Mouse (Mus musculus) left cerebral cortex, adult 2 months (tissue): ENCODE measurements around the gene Defb19. TPM values are rescaled to one million over a fixed set of nuclear protein-coding genes. Genes with fewer than 3 reads are reported as not detected.

Experiments used
- DNase-seq, 2 experiments: peaks; one replicate each; pipeline ENCODE4 v3.0.0; 2021 to 2022; ENCODE audit warnings: low spot score in 2 of 2, mixed read lengths in 1 of 2; ENCODE audit errors: extremely low spot score in 1 of 2
- H3K27ac ChIP-seq: fragments of 200-600 bp; 2 replicates; pipeline ENCODE4 v1.8.1; 2022
- H3K4me3 ChIP-seq: fragments of 200-600 bp; 2 replicates; pipeline ENCODE4 v1.8.1; 2022
- CTCF ChIP-seq: fragments of 200-600 bp; IDR thresholded peaks from 2 replicates; pipeline ENCODE4 v1.8.1; 2022; ENCODE audit warnings: antibody characterized with exemption, mild to moderate bottlenecking, moderate library complexity
- intact Hi-C: fragments of 180-260 bp; cut with DNase I; formaldehyde crosslinking; loops from one replicate; pipeline ENCODE4 v1.15.1; 2025
- long read RNA-seq, 2 experiments: library from polyadenylated mRNA; stranded (forward); transcript quantifications; one replicate each; pipeline ENCODE4 v2.0.0; 2021; ENCODE audit warnings: borderline mapping rate in 2 of 2
- total RNA-seq, 2 experiments: library from RNA; stranded (reverse); gene quantifications; 2 replicates each; pipeline ENCODE4 v1.2.3; 2021

The Defb19 gene
- total RNA-seq, result not detected
- long read RNA-seq, experiment 1, partial matches to known transcripts, result 0 of 1 reads
- long read RNA-seq, experiment 1, other reads (novel, unspliced or antisense), result 1 of 1 reads
- long read RNA-seq, experiment 2, result 0 reads

DNA sequence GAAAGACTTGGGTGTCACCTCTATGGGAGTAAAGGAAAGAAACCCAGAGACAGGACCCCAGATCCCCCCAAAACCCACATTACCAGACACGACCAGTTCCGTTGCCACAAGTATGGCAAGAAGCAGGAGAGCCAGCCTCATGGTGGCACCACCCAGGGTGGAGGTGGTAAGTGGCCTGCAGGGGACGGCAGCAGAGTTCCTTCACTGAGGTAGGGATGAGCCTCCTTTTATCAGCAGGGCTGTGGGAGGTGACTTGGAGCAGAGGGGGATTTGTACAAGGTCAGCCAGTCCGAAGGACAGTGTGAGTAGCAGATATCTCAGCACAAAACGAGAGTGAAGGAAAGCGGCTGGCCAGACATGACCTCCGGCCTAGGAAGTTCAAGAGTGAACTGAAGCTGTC lies at the start of gene Defb19:
Gene Defb19 (minus strand): TSS at position 206 of the 400 bp plus-strand sequence.
- TF ChIP-seq CTCF, result no peak
- intact Hi-C loops, result no loop called here
- no peak for DNase-seq
- Histone ChIP-seq H3K27ac (no peak within 1 kb of the TSS), H3K4me3 (no peak within 1 kb of the TSS)

DNA sequence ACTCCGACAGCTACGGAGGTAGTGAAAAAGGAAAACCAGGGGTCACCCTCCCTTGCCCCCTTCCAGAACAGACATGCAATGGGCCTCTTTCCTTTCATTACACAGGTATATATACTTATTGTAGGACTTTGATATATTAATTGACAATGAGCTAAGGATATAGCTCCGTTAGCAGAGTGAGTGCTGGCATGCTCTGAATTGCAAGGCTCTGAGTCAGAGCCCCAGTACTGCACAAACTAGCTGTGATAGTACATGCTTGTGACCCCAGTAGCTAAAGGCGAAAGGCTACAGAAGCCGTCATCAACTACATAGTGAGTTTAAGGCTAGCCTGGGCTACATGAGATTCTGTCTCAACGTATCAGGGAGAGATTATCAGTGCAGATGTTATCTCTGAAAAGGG lies 49.8 kb upstream of the Defb19 start:
- H3K27ac ChIP-seq, result no peak overlapping the region
- no peak for DNase-seq
- no peak for TF ChIP-seq CTCF
- H3K4me3 ChIP-seq, result no peak overlapping the region
- intact Hi-C loops, result no loop called here

DNA sequence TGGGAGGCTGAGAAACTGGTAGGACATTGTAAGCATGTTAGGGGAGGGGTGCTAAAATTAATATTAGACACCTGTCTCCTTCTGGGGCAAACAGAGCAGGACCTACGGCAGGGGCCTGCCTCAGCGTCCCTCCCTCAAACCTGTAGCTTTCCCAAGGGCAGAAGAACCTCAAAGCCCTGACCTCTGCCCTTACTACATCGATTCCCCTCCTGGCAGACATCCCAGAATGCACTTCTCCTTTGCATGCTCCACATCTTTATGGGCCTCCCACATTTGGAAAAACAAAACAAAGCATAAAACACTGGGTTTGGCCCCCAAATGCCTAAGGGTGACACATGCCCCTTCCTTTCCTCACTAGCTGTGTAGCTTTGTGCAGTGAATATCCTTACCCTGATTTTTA lies 49.1 kb upstream of the Defb19 start:
- no peak for TF ChIP-seq CTCF
- DNase-seq, result no peak
- intact Hi-C loops, result no loop called here
- Histone ChIP-seq H3K4me3 (no peak overlapping the region), H3K27ac (no peak overlapping the region)

DNA sequence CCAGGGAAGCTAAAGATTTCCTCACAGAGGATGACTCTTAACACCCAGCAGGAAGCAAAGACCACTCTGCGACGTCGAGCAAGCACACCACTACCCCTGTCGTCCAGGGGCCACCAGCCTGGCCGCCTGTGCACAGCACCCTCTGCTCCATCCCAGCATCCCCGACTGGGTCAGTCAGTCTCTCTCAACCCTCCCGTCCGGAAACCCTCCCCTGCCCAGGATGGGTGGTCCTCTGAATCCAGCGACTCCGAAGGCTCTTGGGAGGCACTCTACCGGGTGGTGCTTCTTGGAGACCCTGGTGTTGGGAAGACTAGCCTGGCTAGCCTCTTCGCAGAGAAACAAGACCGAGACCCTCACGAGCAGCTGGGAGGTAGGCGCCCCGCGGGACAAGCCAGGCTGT lies 48.0 kb upstream of the Defb19 start:
- intact Hi-C loops, result no loop called here
- TF ChIP-seq CTCF, result no peak
- no peak overlapping the region for H3K4me3 ChIP-seq
- H3K27ac ChIP-seq, result no peak overlapping the region
- DNase-seq, result no peak

DNA sequence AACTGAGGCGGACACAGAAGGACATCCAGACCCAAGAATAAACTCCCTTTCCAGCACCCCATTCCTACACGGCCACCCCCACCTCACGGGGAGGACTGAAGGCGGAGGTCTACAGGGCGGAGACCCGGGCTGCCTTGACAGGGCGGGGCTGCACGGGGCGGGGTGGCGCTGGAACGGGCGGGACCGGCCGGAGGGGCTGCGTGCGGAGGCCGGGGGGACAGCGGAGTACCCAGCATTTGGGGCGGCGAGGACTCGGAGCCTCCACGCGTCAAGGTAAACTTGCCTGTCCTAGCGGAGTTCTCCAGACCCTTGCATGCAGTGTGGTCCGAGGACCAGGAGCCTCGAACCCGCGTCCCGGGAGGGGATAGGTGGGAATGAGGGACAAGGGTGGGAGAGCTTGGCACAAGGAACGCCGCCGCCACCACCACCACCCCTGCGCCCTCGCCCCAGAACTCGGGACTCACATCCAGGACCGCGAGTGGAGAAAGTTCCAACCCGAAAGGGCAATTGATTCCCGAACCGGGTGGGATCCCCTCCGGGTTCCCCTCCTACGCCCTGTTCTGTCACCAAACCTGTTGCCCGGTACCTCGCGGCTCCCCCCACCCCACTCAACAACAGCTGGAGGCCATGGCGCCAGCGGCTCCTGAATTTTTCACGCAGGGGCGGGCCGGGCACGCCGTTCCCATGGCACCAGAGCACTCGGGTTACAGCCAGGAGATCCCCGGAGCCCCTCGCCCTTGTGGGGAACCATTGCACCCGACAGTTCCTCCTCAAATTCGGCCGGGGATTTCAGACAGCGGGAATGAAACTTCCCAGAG lies 46.9 kb upstream of the Defb19 start, which contains the start of gene Rem1:
Gene Rem1 (plus strand): TSS at position 178 of the 818 bp plus-strand sequence.
- TF ChIP-seq CTCF, result no peak
- Histone ChIP-seq H3K4me3 (peak within 1 kb of the TSS; percentile 31), H3K27ac (no peak within 1 kb of the TSS)
- intact Hi-C loops, result no loop called here
- no peak for DNase-seq

DNA sequence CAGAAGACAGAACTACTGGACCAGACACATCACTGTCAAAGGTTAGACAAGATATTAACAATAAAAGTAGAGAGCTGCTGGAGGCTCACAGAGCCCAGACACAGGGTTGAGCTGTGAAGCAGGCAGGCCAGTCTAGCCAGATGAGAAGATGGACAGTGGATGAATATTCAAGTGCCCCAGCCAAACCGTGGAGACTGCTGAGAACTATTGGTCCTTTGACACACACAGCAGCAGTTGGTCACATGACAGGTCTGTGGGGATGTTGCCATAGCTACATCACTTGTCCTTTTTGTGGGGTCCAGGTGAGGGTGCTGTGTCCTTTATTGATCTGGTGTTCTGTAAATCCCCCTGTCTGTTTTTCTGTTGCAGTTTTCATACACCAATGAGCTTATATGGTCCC lies 45.1 kb upstream of the Defb19 start:
- no peak for TF ChIP-seq CTCF
- intact Hi-C loops, result no loop called here
- no peak overlapping the region for H3K4me3 ChIP-seq
- H3K27ac ChIP-seq, result no peak overlapping the region
- DNase-seq, result no peak

DNA sequence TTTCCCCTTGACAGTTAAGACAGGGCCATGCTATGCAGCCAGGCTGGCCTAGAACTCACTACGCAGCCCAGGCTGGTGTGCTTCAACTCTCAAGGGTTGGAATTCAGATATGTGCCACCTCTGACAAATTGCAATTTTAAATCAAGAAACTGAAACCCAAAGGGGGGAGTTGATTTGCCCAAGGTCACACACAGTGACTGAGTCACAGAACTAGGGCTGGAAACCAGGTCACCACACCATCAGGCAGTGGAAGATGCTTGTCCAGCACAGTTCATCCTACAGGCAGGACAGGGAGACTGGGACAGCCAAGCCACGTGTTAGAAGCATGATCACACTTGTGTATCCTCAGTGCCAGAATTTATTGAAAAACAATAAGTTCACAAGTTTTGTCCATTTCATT lies 44.5 kb upstream of the Defb19 start:
- TF ChIP-seq CTCF, result no peak
- no peak overlapping the region for H3K4me3 ChIP-seq
- intact Hi-C loops, result no loop called here
- DNase-seq, result no peak
- H3K27ac ChIP-seq, result no peak overlapping the region

DNA sequence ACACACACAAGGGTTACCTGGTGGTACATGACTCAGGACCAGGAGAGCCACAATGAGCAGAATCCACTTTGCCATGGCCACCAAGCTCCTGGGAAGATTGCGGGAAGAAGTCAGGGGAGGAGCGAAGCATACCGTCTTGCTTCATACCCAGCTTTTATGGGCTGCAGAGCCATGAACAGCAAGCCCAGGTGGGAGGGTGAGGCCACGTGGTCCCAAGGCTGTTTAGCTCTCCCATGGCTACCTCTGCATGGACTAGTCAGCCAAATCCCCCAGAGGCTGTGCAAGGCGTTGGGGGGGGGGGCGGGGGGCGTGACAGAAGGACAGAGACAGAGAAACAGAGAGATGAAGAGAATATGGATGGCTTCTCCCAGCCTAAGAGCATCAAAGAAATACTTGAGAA lies 42.8 kb upstream of the Defb19 start, which contains the start of gene Defb25:
Gene Defb25 (minus strand): TSS at position 101 of the 400 bp plus-strand sequence.
- no peak within 1 kb of the TSS for H3K4me3 ChIP-seq
- no peak within 1 kb of the TSS for H3K27ac ChIP-seq
- intact Hi-C loops, result no loop called here
- no peak for DNase-seq
- TF ChIP-seq CTCF, result no peak

DNA sequence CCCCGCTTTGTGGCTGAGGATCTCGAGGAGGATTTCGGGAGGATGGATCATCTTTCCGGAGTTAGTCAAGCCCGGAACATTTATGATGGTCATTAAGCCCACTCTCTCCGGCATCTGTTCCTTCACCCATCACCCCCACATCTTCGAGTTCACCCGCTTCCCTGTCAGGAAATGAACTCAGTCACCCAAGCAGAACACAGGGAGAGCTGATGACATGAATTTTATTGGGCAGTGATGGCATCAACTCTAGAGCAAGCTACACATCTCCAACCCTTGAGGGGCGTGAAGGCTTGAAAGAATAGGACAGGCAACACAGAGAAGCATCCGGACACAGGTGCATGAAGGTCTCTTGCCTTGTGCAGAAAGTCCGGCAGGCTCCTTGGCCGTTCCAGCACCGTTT lies 42.0 kb upstream of the Defb19 start:
- TF ChIP-seq CTCF, result no peak
- Histone ChIP-seq H3K4me3 (no peak overlapping the region), H3K27ac (no peak overlapping the region)
- DNase-seq, result no peak
- intact Hi-C loops, result no loop called here

DNA sequence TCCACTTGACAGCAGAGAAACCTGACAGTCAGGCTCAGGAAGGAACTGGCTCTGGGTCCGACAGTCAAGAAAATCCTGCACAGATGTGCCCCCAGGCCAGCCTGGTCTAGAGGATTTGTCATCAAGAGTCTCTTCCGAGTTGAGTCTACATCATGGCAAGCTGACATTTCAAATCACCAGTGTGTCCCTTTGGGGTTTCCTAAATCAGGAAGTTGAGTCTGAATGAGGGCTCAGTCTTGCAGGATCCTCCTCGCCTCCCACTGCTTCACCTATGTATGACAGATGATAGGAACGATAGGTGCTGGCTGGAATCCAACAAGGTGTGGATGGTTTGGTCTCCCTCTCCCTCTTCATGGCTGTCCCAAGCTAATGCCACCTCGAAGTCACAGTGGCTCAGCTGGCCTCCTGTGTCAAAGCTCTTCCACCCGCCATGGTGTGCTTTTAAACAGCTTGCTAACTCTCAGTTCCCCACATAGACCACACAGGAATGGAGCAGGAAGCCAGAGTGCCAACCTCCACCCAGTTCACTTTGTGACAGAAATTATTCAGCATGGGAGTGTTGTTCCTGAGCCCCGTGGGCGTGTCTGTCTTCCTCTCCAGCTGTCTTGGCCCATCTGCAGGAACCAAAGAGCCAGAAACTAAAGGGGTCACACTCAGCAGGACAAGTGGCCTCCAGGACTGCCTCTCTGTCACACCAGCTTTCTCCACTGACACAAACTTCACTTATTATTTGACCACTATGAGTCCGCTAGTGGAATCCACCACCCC lies 40.4 kb upstream of the Defb19 start:
- no peak for TF ChIP-seq CTCF
- intact Hi-C loops, result no loop called here
- DNase-seq, result peak; percentile 15 to 30
- H3K4me3 ChIP-seq, result no peak overlapping the region
- no peak overlapping the region for H3K27ac ChIP-seq

DNA sequence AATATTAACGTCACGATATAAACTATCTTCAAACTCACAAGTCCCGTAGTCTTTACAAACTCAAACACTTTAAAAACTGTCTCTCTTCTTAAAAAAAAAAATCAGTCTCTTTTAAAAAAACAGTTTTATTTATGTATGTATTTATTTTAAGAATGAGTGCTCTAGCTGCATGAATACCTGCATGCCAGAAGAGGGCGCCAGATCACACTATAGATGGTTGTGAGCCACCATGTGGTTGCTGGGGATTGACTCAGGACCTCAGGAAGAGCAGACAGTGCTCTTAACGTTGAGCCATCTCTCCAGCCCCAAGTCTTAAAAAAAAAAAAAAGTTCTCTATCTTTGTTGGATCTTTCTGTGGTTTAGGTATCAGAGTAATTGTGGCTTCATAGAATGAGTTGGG lies 37.3 kb upstream of the Defb19 start:
- no peak for DNase-seq
- intact Hi-C loops, result loop anchor here (5.0 kb wide), 1 partner anchor 60 kb away; no protein-coding TSS in a partner anchor
- Histone ChIP-seq H3K27ac (no peak overlapping the region), H3K4me3 (no peak overlapping the region)
- peak; percentile 40 for TF ChIP-seq CTCF

DNA sequence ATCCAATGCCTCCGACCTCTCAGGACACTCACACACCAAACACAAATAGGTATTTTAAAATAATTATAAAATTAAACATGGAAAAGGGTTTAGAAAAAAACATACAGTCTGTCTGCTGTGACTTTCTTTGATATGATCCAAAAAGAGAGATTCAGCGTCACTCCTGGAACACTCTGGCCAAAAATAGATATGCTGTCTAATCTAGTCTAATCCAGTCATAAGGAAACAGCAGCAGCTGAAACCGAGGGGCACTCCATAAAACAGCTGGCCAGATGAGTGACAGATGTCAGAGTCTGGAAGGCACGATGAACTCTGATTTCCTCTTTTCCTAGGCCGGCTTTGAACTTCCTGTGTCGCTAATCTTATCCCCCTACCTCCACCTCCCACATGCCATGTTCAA lies 36.4 kb upstream of the Defb19 start:
- Histone ChIP-seq H3K27ac (no peak overlapping the region), H3K4me3 (no peak overlapping the region)
- intact Hi-C loops, result loop anchor here (5.0 kb wide), 1 partner anchor 61 kb away; no protein-coding TSS in a partner anchor
- no peak for DNase-seq
- no peak for TF ChIP-seq CTCF
